Mouse (Mus musculus): ENCODE data around the gene Psmd13.

DNA sequence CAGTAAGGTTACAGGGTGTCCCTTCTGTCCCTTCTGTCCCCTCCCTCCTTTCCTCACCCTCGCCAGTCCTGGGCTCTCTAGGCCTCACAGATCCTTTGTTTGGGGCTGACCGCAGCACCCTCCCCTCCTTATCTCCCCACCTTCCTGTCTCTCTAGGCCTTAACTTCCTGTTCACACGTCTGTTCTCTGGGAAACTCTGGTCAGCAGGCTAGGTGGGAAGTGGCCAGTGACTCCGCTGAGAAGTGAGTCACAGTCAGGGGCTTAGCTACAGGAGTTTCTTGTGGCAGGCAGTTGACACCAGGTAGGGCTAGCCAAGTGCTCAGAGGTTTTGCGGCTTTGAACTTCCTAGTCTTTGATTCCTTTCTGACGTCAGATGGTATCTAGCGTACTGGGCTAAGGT is 65.2 kb downstream of the Psmd13 start:
- TF ChIP-seq CTCF (IDR thresholded peaks at IDR 0.05 in 2 of 3, conservative IDR thresholded peaks at IDR 0.05 in 1 of 3; ENCODE audit: control insufficient read depth in 1 of 3, insufficient read depth in 1 of 3, low read depth in 2 of 3, low read length in 3 of 3, poor library complexity in 1 of 3, severe bottlenecking in 1 of 3): no peak
- TF ChIP-seq NRF1 (IDR thresholded peaks at IDR 0.05; ENCODE audit: insufficient read depth, low read depth, low read length, poor library complexity, severe bottlenecking): no peak
- no peak for TF ChIP-seq POLR2A (IDR thresholded peaks at IDR 0.05; ENCODE audit: control insufficient read depth in 1 of 2, insufficient read depth in 1 of 2, low read depth in 1 of 2, low read length in 2 of 2, poor library complexity in 1 of 2)
- TF ChIP-seq ELF1 (IDR thresholded peaks at IDR 0.05; ENCODE audit: low read depth, low read length): no peak
- TF ChIP-seq ZNF384 (IDR thresholded peaks at IDR 0.05; ENCODE audit: low read depth, low read length): no peak
